Mouse (Mus musculus) liver, adult 2 months (tissue): Measurements from ENCODE around the gene Best1.

Experiments
- CTCF ChIP-seq: fragments of 200-500 bp; IDR thresholded peaks from 2 replicates; pipeline ENCODE4 v1.5.1; 2011; ENCODE audit warnings: low read depth, low read length, control low read depth
- POLR2A ChIP-seq: fragments of 200-500 bp; IDR thresholded peaks from 2 replicates; pipeline ENCODE4 v1.6.1; 2011; ENCODE audit warnings: low read length, control low read depth; ENCODE audit not compliant: insufficient read depth; ENCODE audit errors: extremely low read depth

- TF ChIP-seq CTCF (no peak), POLR2A (no peak)
Measured at GRCm38 (mm10) chr19:10014824-10015223, 13.4 kb upstream of the Best1 start.
